Mouse (Mus musculus): ENCODE results near the gene Hrh1.

Gene Hrh1

GRCm38 (mm10) chr6:114406634-114407033, 8.9 kb downstream of the Hrh1 start:
- DNase-seq (ENCODE audit: low spot score in 2 of 2), result no peak

GRCm38 (mm10) chr6:114407049-114407448, 9.3 kb downstream of the Hrh1 start:
- no peak for DNase-seq (ENCODE audit: low spot score in 2 of 2)

- no peak for DNase-seq (ENCODE audit: low spot score in 2 of 2)
Measured at GRCm38 (mm10) chr6:114408278-114408677, 10.5 kb downstream of the Hrh1 start.

GRCm38 (mm10) chr6:114411913-114412312, 14.2 kb downstream of the Hrh1 start:
- no peak for DNase-seq (ENCODE audit: low spot score in 2 of 2)

- peak in 1 of 2 experiments; percentile 65 for DNase-seq (ENCODE audit: low spot score in 2 of 2)
Measured at GRCm38 (mm10) chr6:114414510-114414909, 16.8 kb downstream of the Hrh1 start.

GRCm38 (mm10) chr6:114418037-114418436, 20.3 kb downstream of the Hrh1 start:
- DNase-seq (ENCODE audit: low spot score in 2 of 2), result no peak

GRCm38 (mm10) chr6:114421061-114421460, 23.3 kb downstream of the Hrh1 start:
- no peak for DNase-seq (ENCODE audit: low spot score in 2 of 2)

- no peak for DNase-seq (ENCODE audit: low spot score in 2 of 2)
Measured at GRCm38 (mm10) chr6:114423051-114423676, 25.4 kb downstream of the Hrh1 start.

GRCm38 (mm10) chr6:114425343-114425742, 27.6 kb downstream of the Hrh1 start:
- peak in 1 of 2 experiments; percentile 40 for DNase-seq (ENCODE audit: low spot score in 2 of 2)

- no peak for DNase-seq (ENCODE audit: low spot score in 2 of 2)
Measured at GRCm38 (mm10) chr6:114427641-114428040, 29.9 kb downstream of the Hrh1 start.

- no peak for DNase-seq (ENCODE audit: low spot score in 2 of 2)
Measured at GRCm38 (mm10) chr6:114428831-114429230, 31.1 kb downstream of the Hrh1 start.

GRCm38 (mm10) chr6:114432591-114432990, 34.9 kb downstream of the Hrh1 start:
- DNase-seq (ENCODE audit: low spot score in 2 of 2), result no peak

GRCm38 (mm10) chr6:114434524-114434923, 36.8 kb downstream of the Hrh1 start:
- no peak for DNase-seq (ENCODE audit: low spot score in 2 of 2)

- DNase-seq (ENCODE audit: low spot score in 2 of 2), result no peak
Measured at GRCm38 (mm10) chr6:114440302-114440701, 42.6 kb downstream of the Hrh1 start.

GRCm38 (mm10) chr6:114440788-114441453, 43.2 kb downstream of the Hrh1 start:
- DNase-seq (ENCODE audit: low spot score in 2 of 2), result no peak

GRCm38 (mm10) chr6:114444247-114444844, 46.6 kb downstream of the Hrh1 start:
- DNase-seq (ENCODE audit: low spot score in 2 of 2), result no peak

- no peak for DNase-seq (ENCODE audit: low spot score in 2 of 2)
Measured at GRCm38 (mm10) chr6:114444976-114445375, 47.2 kb downstream of the Hrh1 start.

GRCm38 (mm10) chr6:114448888-114449287, 51.2 kb downstream of the Hrh1 start:
- peak; percentile 62 to 88 for DNase-seq (ENCODE audit: low spot score in 2 of 2)

GRCm38 (mm10) chr6:114455267-114455666, 57.5 kb downstream of the Hrh1 start:
- DNase-seq (ENCODE audit: low spot score in 2 of 2), result no peak

- no peak for DNase-seq (ENCODE audit: low spot score in 2 of 2)
Measured at GRCm38 (mm10) chr6:114456255-114457042, 58.7 kb downstream of the Hrh1 start.

GRCm38 (mm10) chr6:114457299-114457698, 59.6 kb downstream of the Hrh1 start:
- DNase-seq (ENCODE audit: low spot score in 2 of 2), result no peak

GRCm38 (mm10) chr6:114458191-114458590, 60.5 kb downstream of the Hrh1 start:
- peak in 1 of 2 experiments; percentile 38 for DNase-seq (ENCODE audit: low spot score in 2 of 2)
